21 mouse cellular contexts compared by ENCODE assay signal in the genomic region with DNA sequence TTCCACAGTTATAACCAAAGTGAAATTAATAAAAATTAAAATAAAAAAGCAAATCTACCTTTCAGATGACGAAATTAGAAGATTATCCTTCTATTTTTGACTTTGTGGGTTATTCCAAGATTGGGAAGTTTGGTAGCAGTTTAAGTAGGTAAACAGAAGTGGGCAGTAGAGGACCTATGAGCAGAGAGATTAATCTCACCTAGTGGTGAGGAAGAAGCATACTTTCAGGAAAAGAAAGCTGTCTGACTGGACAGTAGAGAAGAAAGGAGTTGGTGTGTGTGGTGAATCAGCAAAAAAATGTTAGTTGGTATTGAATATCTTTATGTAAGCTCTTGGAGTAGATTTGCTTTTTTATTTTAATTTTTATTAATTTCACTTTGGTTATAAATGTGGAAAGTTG.
DNase-seq lines count a peak whose midpoint lies in the region; ATAC-seq and TF ChIP-seq lines count a peak whose summit lies in the region.
"Had no signal": no experiment of that assay in that cellular context is flagged by ENCODE, and none has a peak within 500 bp of the region (broad histone marks: within the 10 kb centered on the region; RNA-seq: fewer than 3 reads in every experiment).

No protein-coding gene starts in this region.

- TF ChIP-seq EP300 in heart, postnatal 0 days (IDR thresholded peaks at IDR 0.05; ENCODE audit: low read depth) = no peak
- TF ChIP-seq EP300 in liver, postnatal 0 days (IDR thresholded peaks at IDR 0.05; ENCODE audit: low read depth) = no peak

- no peak for ATAC-seq in heart, postnatal 0 days (ENCODE audit: insufficient read depth, low read depth)
- no peak for ATAC-seq in liver, postnatal 0 days
- peak; percentile 33; the same call in 1 of the 2 replicates for ATAC-seq in common myeloid progenitor, adult 5-6 weeks (replicated peaks; ENCODE audit: low read depth, poor library complexity, severe bottlenecking)
- ATAC-seq in activated CD4-positive, CD25-positive, alpha-beta regulatory T cell, adult 4 months = no peak
- ATAC-seq: forebrain, embryonic 16.5 days; intestine, embryonic 15.5 days had no signal

- no peak overlapping the region for H3K9ac ChIP-seq in heart, postnatal 0 days (replicated peaks; ENCODE audit: low read depth, low read length)
- no peak overlapping the region for H3K9ac ChIP-seq in liver, postnatal 0 days (replicated peaks)
- H3K9ac ChIP-seq: embryonic facial prominence, embryonic 13.5 days; hindbrain, embryonic 14.5 days; intestine, embryonic 15.5 days; lung, embryonic 15.5 days had no signal

- intact Hi-C loops in heart, postnatal 36 days (cut with DNase I) = no loop called here

- no peak overlapping the region for H3K27ac ChIP-seq in heart, postnatal 0 days (ENCODE audit: low read depth)
- H3K27ac ChIP-seq in liver, postnatal 0 days (ENCODE audit: low read depth) = no peak overlapping the region
- H3K27ac ChIP-seq: embryonic facial prominence, embryonic 13.5 days; heart, embryonic 10.5 days; hindbrain, embryonic 14.5 days; intestine, embryonic 15.5 days; lung, embryonic 15.5 days had no signal

- H3K4me1 ChIP-seq in heart, postnatal 0 days (ENCODE audit: control insufficient read depth, insufficient read depth) = peaks cover 19% of the 10 kb centered on the region
- H3K4me1 ChIP-seq in liver, postnatal 0 days (ENCODE audit: insufficient read depth) = peaks cover 30% of the 10 kb centered on the region

- H3K36me3 ChIP-seq in heart, postnatal 0 days (replicated peaks; ENCODE audit: control insufficient read depth, insufficient read depth, low read length) = no peaks in the 10 kb centered on the region
- H3K36me3 ChIP-seq in liver, postnatal 0 days (replicated peaks; ENCODE audit: insufficient read depth, low read length) = no peaks in the 10 kb centered on the region
- H3K36me3 ChIP-seq: embryonic facial prominence, embryonic 13.5 days; heart, embryonic 10.5 days; intestine, embryonic 15.5 days; lung, embryonic 15.5 days had no signal

- no peak for DNase-seq in heart, postnatal 0 days (ENCODE audit: low spot score)
- DNase-seq in heart, postnatal 36 days = no peak
- no peak for DNase-seq in liver, postnatal 0 days
- DNase-seq in liver (no peak), ES-CJ7 (ENCODE audit: low read depth, low spot score) (peak; percentile 42)
- no peak for DNase-seq in ovary, postnatal 10 days (ENCODE audit: low spot score)
- DNase-seq: adrenal gland, adult 8-10 months; B cell, adult 2 months; heart, postnatal 10 days; layer of hippocampus, postnatal 36 days; midbrain, embryonic 14.5 days; right cerebral cortex, postnatal 4 days; thymus, postnatal 14 days had no signal

- 62% methylated on average over 1 of the region's 1 CpGs for WGBS in heart, postnatal 0 days
- WGBS in liver, postnatal 0 days (ENCODE audit: insufficient replicate concordance) = 51% methylated on average over 1 of the region's 1 CpGs

- no peaks in the 10 kb centered on the region for H3K27me3 ChIP-seq in heart, postnatal 0 days (ENCODE audit: control insufficient read depth, insufficient read depth, low read length)
- H3K27me3 ChIP-seq in liver, postnatal 0 days (ENCODE audit: insufficient read depth, low read length) = no peaks in the 10 kb centered on the region
- H3K27me3 ChIP-seq: embryonic facial prominence, embryonic 13.5 days; intestine, embryonic 15.5 days; lung, embryonic 15.5 days had no signal

- peak; percentile 33; the same call in 1 of the 2 replicates for TF ChIP-seq CTCF in heart, postnatal 0 days (IDR thresholded peaks at IDR 0.05; ENCODE audit: low read depth)
- TF ChIP-seq CTCF in liver, postnatal 0 days (IDR thresholded peaks at IDR 0.05; ENCODE audit: low read depth) = peak; percentile 61

- H3K9me3 ChIP-seq in heart, postnatal 0 days (replicated peaks; ENCODE audit: control insufficient read depth, low read length) = no peaks in the 10 kb centered on the region
- no peaks in the 10 kb centered on the region for H3K9me3 ChIP-seq in liver, postnatal 0 days (ENCODE audit: low read length)
- H3K9me3 ChIP-seq: embryonic facial prominence, embryonic 13.5 days; heart, embryonic 10.5 days; intestine, embryonic 15.5 days; lung, embryonic 15.5 days had no signal

- no peak overlapping the region for H3K4me2 ChIP-seq in heart, postnatal 0 days (ENCODE audit: low read depth, low read length)
- H3K4me2 ChIP-seq in liver, postnatal 0 days (ENCODE audit: low read depth, low read length) = no peak overlapping the region
- H3K4me2 ChIP-seq: embryonic facial prominence, embryonic 13.5 days; hindbrain, embryonic 14.5 days; intestine, embryonic 15.5 days; lung, embryonic 15.5 days had no signal

- no peak overlapping the region for H3K4me3 ChIP-seq in heart, postnatal 0 days (ENCODE audit: low read depth, low read length)
- H3K4me3 ChIP-seq in liver, postnatal 0 days (ENCODE audit: low read depth, low read length) = no peak overlapping the region
- H3K4me3 ChIP-seq: embryonic facial prominence, embryonic 13.5 days; heart, embryonic 10.5 days; intestine, embryonic 15.5 days; lung, embryonic 15.5 days had no signal
